Comparison of ENCODE assay signal across 8 mouse cellular contexts in the genomic region with DNA sequence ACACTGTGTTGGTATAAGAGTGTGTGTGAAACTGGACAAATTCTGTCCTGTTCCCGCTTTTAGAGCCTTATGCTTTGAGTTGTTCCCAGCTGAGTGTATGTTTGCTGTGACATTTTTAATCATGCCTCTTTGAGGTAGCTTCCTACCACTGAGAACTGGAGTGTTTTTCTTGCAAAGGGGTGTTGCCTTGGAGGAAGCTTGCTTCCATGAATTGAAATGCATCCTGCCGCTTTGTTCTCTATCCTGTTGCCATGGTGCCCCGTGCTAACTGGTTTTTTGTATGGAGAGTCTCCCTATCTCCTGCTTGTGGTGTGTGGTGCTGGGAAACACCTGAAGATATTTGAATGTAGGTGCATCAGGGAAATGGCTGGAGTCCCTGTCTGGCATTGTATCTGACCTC. TPM values are rescaled to one million over a fixed set of nuclear protein-coding genes. Genes with fewer than 3 reads are reported as not detected.
A peak's percentile ranks its signal among the peaks of the same experiment; 100 is the strongest.
DNase-seq lines count a peak whose midpoint lies in the region; ATAC-seq lines count a peak whose summit lies in the region.

No protein-coding gene starts in this region.

- no peak overlapping the region for H3K4me3 ChIP-seq in liver, embryonic 12.5 days
- no peak overlapping the region for H3K4me3 ChIP-seq in heart, embryonic 14.5 days (ENCODE audit: control insufficient read depth in 1 of 2, insufficient read depth in 1 of 2, low read depth in 1 of 2, low read length in 2 of 2)
- no peak overlapping the region for H3K4me3 ChIP-seq in midbrain, embryonic 12.5 days

- ATAC-seq in liver, embryonic 12.5 days, result no peak
- ATAC-seq in heart, embryonic 14.5 days (ENCODE audit: insufficient number of reproducible peaks, insufficient read depth, low FRiP score, low read depth), result no peak
- no peak for ATAC-seq in midbrain, embryonic 12.5 days (ENCODE audit: low FRiP score, low read depth)
- no peak for ATAC-seq in activated CD4-positive, CD25-positive, alpha-beta regulatory T cell, adult 4 months

- H3K27ac ChIP-seq in liver, embryonic 12.5 days, result 0 out of 2 replicates have a peak overlapping the region, but pooled peaks have one; percentile 20
- H3K27ac ChIP-seq in heart, embryonic 14.5 days (replicated peaks in 1 of 2; ENCODE audit: control insufficient read depth in 1 of 2, insufficient read depth in 1 of 2, low read depth in 2 of 2, low read length in 2 of 2), result peak overlapping the region; percentile 46 to 73; a peak in 3 of 4 replicates
- peak overlapping the region; percentile 35 for H3K27ac ChIP-seq in midbrain, embryonic 12.5 days (replicated peaks)

- H3K4me1 ChIP-seq in liver, embryonic 12.5 days, result no peaks in the 10 kb centered on the region
- H3K4me1 ChIP-seq in heart, embryonic 14.5 days (ENCODE audit: control insufficient read depth in 2 of 2, insufficient read depth in 2 of 2, low read length in 2 of 2), result no peaks in the 10 kb centered on the region
- peaks cover 5% of the 10 kb centered on the region for H3K4me1 ChIP-seq in midbrain, embryonic 12.5 days

- no peaks in the 10 kb centered on the region for H3K27me3 ChIP-seq in liver, embryonic 12.5 days (replicated peaks)
- no peaks in the 10 kb centered on the region for H3K27me3 ChIP-seq in heart, embryonic 14.5 days (ENCODE audit: control insufficient read depth, insufficient read depth, low read length)
- H3K27me3 ChIP-seq in midbrain, embryonic 12.5 days, result no peaks in the 10 kb centered on the region

- H3K4me2 ChIP-seq in liver, embryonic 12.5 days, result no peak overlapping the region
- H3K4me2 ChIP-seq in heart, embryonic 14.5 days (ENCODE audit: low read length), result no peak overlapping the region
- H3K4me2 ChIP-seq in midbrain, embryonic 12.5 days (replicated peaks), result no peak overlapping the region

- H3K36me3 ChIP-seq in liver, embryonic 12.5 days, result peaks cover 11% of the 10 kb centered on the region
- no peaks in the 10 kb centered on the region for H3K36me3 ChIP-seq in heart, embryonic 14.5 days (ENCODE audit: control insufficient read depth, insufficient read depth, low read length)
- no peaks in the 10 kb centered on the region for H3K36me3 ChIP-seq in midbrain, embryonic 12.5 days

- DNase-seq in liver (no peak), adipocyte (ENCODE audit: low spot score) (no peak)
- DNase-seq in kidney, postnatal 10 days, result peak; percentile 51
- no peak for DNase-seq in B cell, adult 2 months

- no peak overlapping the region for H3K9ac ChIP-seq in liver, embryonic 12.5 days
- no peak overlapping the region for H3K9ac ChIP-seq in heart, embryonic 14.5 days (ENCODE audit: low read length)
- H3K9ac ChIP-seq in midbrain, embryonic 12.5 days (replicated peaks), result no peak overlapping the region

- no peaks in the 10 kb centered on the region for H3K9me3 ChIP-seq in liver, embryonic 12.5 days (replicated peaks)
- no peaks in the 10 kb centered on the region for H3K9me3 ChIP-seq in heart, embryonic 14.5 days (ENCODE audit: control insufficient read depth, low read length)
- no peaks in the 10 kb centered on the region for H3K9me3 ChIP-seq in midbrain, embryonic 12.5 days

- 56% methylated on average over 3 of the region's 3 CpGs for whole genome bisulfite sequencing in liver, embryonic 12.5 days (ENCODE audit: insufficient replicate concordance)
- WGBS in heart, embryonic 14.5 days, result 52% methylated on average over 3 of the region's 3 CpGs
- WGBS in midbrain, embryonic 12.5 days, result 14% methylated on average over 3 of the region's 3 CpGs

RNA-seq across cellular contexts. Expression of gene Nxpe2, which starts 39.1 kb away (rescaled TPM):
- 130 and 139 TPM in 2 replicates for polyA plus RNA-seq in liver, embryonic 12.5 days (2016; fragmentation: Nextera tagmentation; extraction: Ambion mirVana)
- 1.5 and 2.0 TPM in 2 replicates for polyA plus RNA-seq in heart, embryonic 14.5 days (2014; fragmentation: Nextera tagmentation; extraction: Ambion mirVana)
- polyA plus RNA-seq in midbrain, embryonic 12.5 days (2016; fragmentation: Nextera tagmentation; extraction: Ambion mirVana), result 0.54 and 0.96 TPM in 2 replicates
- under 1 TPM in 1 of 2 experiments, not detected in 1; 0.24 TPM for polyA plus RNA-seq in activated CD4-positive, CD25-positive, alpha-beta regulatory T cell, adult 4 months (2017; shearing (Covaris generic))

Comparison
In these comparisons a context has a peak if more than half of its experiments do, and no peak if none do; other contexts are left out.
1. RNA of gene Nxpe2, which starts 39.1 kb away (polyA plus RNA-seq): 130 to 139 TPM in liver, embryonic 12.5 days; 1.5 to 2.0 TPM in heart, embryonic 14.5 days, 0.54 to 0.96 TPM in midbrain, embryonic 12.5 days and 0.24 TPM in activated CD4-positive, CD25-positive, alpha-beta regulatory T cell, adult 4 months; every median in the first group is over 10 times any median in the second.
2. Peak in every context shown above with its lines, with median percentiles within 50 percentile points of each other: H3K27ac ChIP-seq.